Mouse (Mus musculus) heart, postnatal 0 days (tissue): ENCODE measurements at regions not wholly inside any gene's neighbourhood (a gene's known extent, or its start where the extent isn't known, plus 50 kb on each side); places are given as distances from the start of the nearest gene placed in this dataset.

Experiments
- ATAC-seq: fragments of 200-750 bp; cut with Nextera tagmentation; 2 replicates; pipeline ENCODE4 v1.8.0; 2017; ENCODE audit warnings: low read depth, moderate number of reproducible peaks, moderate library complexity; ENCODE audit not compliant: insufficient read depth
- DNase-seq: peaks from one replicate; pipeline ENCODE4 v3.0.0-alpha.2; 2016; ENCODE audit warnings: low spot score
- H3K27ac ChIP-seq: fragments of 300-500 bp; sonication (generic); 2 replicates; pipeline ENCODE4 v1.5.1; 2014; ENCODE audit warnings: low read depth, mild to moderate bottlenecking
- H3K27me3 ChIP-seq: fragments of 300-500 bp; sonication (generic); 2 replicates; pipeline ENCODE4 v1.6.1; 2014; ENCODE audit warnings: low read length, mixed read lengths; ENCODE audit not compliant: control insufficient read depth, insufficient read depth
- H3K36me3 ChIP-seq: fragments of 300-500 bp; sonication (generic); replicated peaks from 2 replicates; pipeline ENCODE4 v1.6.1; 2014; ENCODE audit warnings: low read length, mixed read lengths; ENCODE audit not compliant: control insufficient read depth, insufficient read depth
- H3K4me1 ChIP-seq: fragments of 300-500 bp; sonication (generic); 2 replicates; pipeline ENCODE4 v1.6.1; 2014; ENCODE audit warnings: antibody characterized with exemption; ENCODE audit not compliant: control insufficient read depth, insufficient read depth
- H3K4me2 ChIP-seq: fragments of 300-500 bp; sonication (generic); 2 replicates; pipeline ENCODE4 v1.6.1; 2014; ENCODE audit warnings: low read depth, mild to moderate bottlenecking, low read length, moderate library complexity
- H3K4me3 ChIP-seq: fragments of 300-500 bp; sonication (generic); 2 replicates; pipeline ENCODE4 v1.5.1; 2014; ENCODE audit warnings: low read depth, low read length
- H3K9ac ChIP-seq: fragments of 300-500 bp; sonication (generic); replicated peaks from 2 replicates; pipeline ENCODE4 v1.6.1; 2014; ENCODE audit warnings: low read depth, low read length, mixed read lengths
- H3K9me3 ChIP-seq: fragments of 300-500 bp; sonication (generic); replicated peaks from 2 replicates; pipeline ENCODE4 v1.6.1; 2016; ENCODE audit warnings: low read length; ENCODE audit not compliant: control insufficient read depth
- CTCF ChIP-seq: IDR thresholded peaks from 2 replicates; pipeline ENCODE4 v1.5.1; 2016; ENCODE audit warnings: antibody characterized with exemption, control low read depth, low read depth
- EP300 ChIP-seq: IDR thresholded peaks from 2 replicates; pipeline ENCODE4 v1.6.1; 2016; ENCODE audit warnings: antibody characterized with exemption, low read depth
- WGBS: fragments of 180-500 bp; shearing (Covaris S2); extraction: QIAGEN DNeasy Blood & Tissue Kit; methylation state at CpG from one replicate; pipeline ENCODE4 v1.1.7; 2014; 5-methylcytosine and 5-hydroxymethylcytosine counted together

- H3K36me3 ChIP-seq = no peaks in the 10 kb centered on the region
- H3K27ac ChIP-seq = no peak overlapping the region
- TF ChIP-seq CTCF (no peak), EP300 (no peak)
- H3K9ac ChIP-seq = no peak overlapping the region
- no peaks in the 10 kb centered on the region for H3K4me1 ChIP-seq
- no peak for ATAC-seq
- no peak overlapping the region for H3K4me3 ChIP-seq
- peaks cover 6% of the 10 kb centered on the region; the same call in 1 of the 2 replicates for H3K9me3 ChIP-seq
- WGBS = 66% methylated on average over 11 of the region's 11 CpGs
- DNase-seq = no peak
- H3K4me2 ChIP-seq = no peak overlapping the region
- no peaks in the 10 kb centered on the region for H3K27me3 ChIP-seq
These were observed 157.8 kb downstream of the Mycn start for GRCm38 (mm10) chr12:12783699-12784605.

GRCm38 (mm10) chr12:12781526-12781925, 160.2 kb downstream of the Mycn start:
- no peak overlapping the region for H3K27ac ChIP-seq
- TF ChIP-seq CTCF (peak; percentile 15; the same call in 1 of the 2 replicates), EP300 (no peak)
- H3K9ac ChIP-seq = no peak overlapping the region
- DNase-seq = no peak
- no peaks in the 10 kb centered on the region for H3K27me3 ChIP-seq
- H3K4me1 ChIP-seq = no peaks in the 10 kb centered on the region
- H3K4me3 ChIP-seq = no peak overlapping the region
- H3K9me3 ChIP-seq = peaks cover 6% of the 10 kb centered on the region; the same call in 1 of the 2 replicates
- no peaks in the 10 kb centered on the region for H3K36me3 ChIP-seq
- WGBS = 93% methylated on average over 5 of the region's 5 CpGs
- ATAC-seq = no peak
- no peak overlapping the region for H3K4me2 ChIP-seq

GRCm38 (mm10) chr12:12778563-12779256, 163.0 kb downstream of the Mycn start:
- ATAC-seq (no peak), DNase-seq (no peak)
- no peak overlapping the region for H3K9ac ChIP-seq
- peaks cover 6% of the 10 kb centered on the region; the same call in 1 of the 2 replicates for H3K9me3 ChIP-seq
- H3K27me3 ChIP-seq = no peaks in the 10 kb centered on the region
- no peaks in the 10 kb centered on the region for H3K4me1 ChIP-seq
- TF ChIP-seq EP300 (no peak), CTCF (no peak)
- no peak overlapping the region for H3K27ac ChIP-seq
- no peak overlapping the region for H3K4me3 ChIP-seq
- no peak overlapping the region for H3K4me2 ChIP-seq
- no peaks in the 10 kb centered on the region for H3K36me3 ChIP-seq
- 15% methylated on average over 4 of the region's 4 CpGs for whole genome bisulfite sequencing

- H3K4me3 ChIP-seq = no peak overlapping the region
- ATAC-seq (no peak), DNase-seq (no peak)
- H3K27me3 ChIP-seq = no peaks in the 10 kb centered on the region
- 61% methylated on average over 8 of the region's 8 CpGs for WGBS
- no peak overlapping the region for H3K4me2 ChIP-seq
- H3K9me3 ChIP-seq = peaks cover 6% of the 10 kb centered on the region; the same call in 1 of the 2 replicates
- no peaks in the 10 kb centered on the region for H3K4me1 ChIP-seq
- no peaks in the 10 kb centered on the region for H3K36me3 ChIP-seq
- H3K9ac ChIP-seq = no peak overlapping the region
- H3K27ac ChIP-seq = no peak overlapping the region
- no peak for TF ChIP-seq EP300
- TF ChIP-seq CTCF = no peak
These were observed 164.3 kb downstream of the Mycn start for GRCm38 (mm10) chr12:12777422-12777821.

GRCm38 (mm10) chr12:12776783-12777182, 164.9 kb downstream of the Mycn start:
- TF ChIP-seq CTCF (no peak), EP300 (no peak)
- Histone ChIP-seq H3K36me3 (no peaks in the 10 kb centered on the region), H3K4me1 (no peaks in the 10 kb centered on the region), H3K4me3 (no peak overlapping the region), H3K27me3 (no peaks in the 10 kb centered on the region), H3K9ac (no peak overlapping the region), H3K4me2 (no peak overlapping the region), H3K27ac (no peak overlapping the region), H3K9me3 (peaks cover 3% of the 10 kb centered on the region; the same call in 1 of the 2 replicates)
- no peak for ATAC-seq
- DNase-seq = no peak
- 85% methylated on average over 6 of the region's 6 CpGs for WGBS
